Mouse (Mus musculus) heart, adult 2 months (tissue): ENCODE measurements around the gene Aire.

Source experiments
- CTCF ChIP-seq: fragments of 200-600 bp; IDR thresholded peaks from 2 replicates; pipeline ENCODE4 v1.8.1; 2022; ENCODE audit warnings: antibody characterized with exemption, mild to moderate bottlenecking, moderate library complexity
- POLR2A ChIP-seq: fragments of 200-500 bp; IDR thresholded peaks from 2 replicates; pipeline ENCODE4 v1.6.1; 2011; ENCODE audit warnings: mild to moderate bottlenecking, low read depth, low read length, control low read depth; ENCODE audit not compliant: insufficient read depth

DNA sequence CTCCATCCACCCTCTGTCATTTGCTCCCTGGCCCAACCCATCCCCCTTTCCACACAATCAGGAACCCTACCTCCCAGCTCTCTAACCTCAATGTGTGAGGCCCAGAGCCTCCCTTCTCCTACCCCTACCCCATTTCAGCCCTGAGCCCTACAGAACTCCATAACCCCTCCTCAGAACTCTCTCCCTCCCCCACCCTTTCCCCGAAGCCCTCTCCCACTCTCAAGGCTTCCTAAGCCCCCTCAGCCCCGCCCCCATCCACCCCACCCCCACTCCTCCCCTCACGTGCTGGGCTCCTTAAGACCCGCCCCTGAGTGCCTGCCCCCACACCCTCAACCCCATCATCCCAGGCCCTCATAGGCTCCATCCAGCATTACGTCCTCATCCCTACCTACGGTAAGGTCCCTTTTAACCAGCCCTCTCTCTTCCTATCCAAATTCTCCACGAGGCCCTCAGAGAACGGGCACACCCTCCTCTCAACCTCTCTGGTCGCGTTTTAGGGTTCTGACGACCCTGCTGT lies 6.2 kb upstream of the Aire start:
- TF ChIP-seq CTCF: no peak
- no peak for TF ChIP-seq POLR2A
